Mouse (Mus musculus) right cerebral cortex, postnatal 25 days (tissue): ENCODE measurements around the gene Zcchc7.
"Not testable (repeated sequence)": the region's sequence is repeated elsewhere in the genome, so short reads cannot be mapped to it uniquely, and the experiment has no call there.

Experiments
- DNase-seq: peaks from one replicate; pipeline ENCODE4 v3.0.0; 2022

The Zcchc7 gene

DNA sequence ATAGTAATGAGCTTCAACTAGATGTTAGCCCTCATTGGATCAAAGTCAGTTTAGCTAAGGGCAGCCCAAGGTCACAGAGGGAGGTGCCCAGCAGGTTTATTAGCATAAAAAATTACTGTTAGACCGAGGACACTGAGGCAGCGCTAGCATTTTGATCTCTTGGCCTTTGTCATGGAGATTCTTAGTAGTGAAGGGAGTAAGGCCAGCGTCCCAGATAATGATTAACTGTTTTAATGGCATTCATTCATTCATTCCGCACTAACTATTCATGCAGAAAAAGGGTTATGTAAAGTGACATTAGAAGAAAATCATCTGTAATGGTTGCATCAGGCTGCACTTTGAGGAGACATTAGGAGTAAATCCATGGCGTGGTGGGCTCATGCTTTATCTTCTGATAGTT lies 165.2 kb downstream of the Zcchc7 start:
- DNase-seq, result no peak

DNA sequence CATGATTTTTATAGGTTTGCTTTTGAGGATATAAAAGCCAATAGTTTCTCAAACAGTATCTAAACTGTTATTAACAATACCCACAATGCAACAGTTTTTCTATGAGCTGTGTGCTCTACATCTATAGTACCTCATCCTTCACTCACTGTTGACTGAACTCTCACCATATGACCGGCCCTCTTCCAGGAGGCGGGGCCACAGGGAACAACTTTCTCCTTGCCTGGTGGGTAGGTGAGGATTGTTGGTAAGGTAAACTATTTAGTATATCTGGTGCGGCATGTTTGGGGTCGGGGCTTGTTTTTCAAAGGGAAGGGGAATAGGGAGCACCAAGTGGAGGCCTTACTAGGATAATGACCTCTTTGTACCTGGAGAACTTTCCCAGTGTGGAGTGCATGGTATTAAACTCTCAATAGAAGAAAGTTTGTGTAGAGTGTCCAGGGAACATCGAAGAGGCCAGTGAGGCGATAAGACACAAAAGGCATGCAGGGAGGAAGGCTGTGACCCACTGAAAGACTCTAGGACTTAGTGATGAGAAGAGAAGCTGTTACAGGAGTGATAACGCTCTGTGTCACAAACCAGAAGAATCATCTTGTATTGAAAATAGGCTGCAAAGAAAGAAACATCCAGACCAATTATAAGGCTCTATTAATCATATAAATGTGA lies 166.9 kb downstream of the Zcchc7 start:
- no peak for DNase-seq

DNA sequence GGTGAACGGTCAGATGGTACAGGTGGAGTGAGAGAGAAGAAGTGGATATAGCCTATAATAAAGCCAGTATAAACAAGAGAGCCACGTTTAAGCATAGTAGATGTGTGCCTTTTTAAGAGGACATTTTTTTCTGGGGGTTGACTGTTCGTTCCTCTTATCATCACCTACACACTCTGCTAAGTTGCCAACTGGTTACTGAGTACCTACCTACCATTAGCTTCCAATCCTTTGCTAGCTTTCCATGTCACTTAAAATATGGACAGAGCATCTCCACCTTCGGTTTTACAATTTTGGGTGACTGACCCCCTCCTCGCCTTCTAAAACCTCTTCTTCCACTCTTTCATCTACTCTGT lies 167.4 kb downstream of the Zcchc7 start:
- DNase-seq, result no peak

DNA sequence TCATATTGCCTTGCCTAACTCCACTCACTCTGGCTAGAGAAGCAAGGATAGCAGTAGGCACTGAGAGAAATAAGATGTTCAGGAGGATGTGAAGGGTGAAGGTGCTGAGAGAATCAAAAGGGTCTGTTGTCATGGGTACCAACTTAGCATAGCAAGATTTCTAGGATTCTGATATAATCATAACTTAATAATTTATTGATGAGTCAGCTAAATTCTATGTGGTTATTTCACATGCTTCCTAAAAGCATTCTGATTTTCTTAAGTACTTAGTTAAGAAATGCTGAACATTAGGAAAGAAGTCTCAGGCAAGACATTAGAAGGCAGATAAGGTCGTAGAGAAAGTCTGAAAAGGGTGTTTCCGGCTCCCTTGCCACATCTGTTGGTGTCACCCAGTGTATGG lies 172.3 kb downstream of the Zcchc7 start:
- DNase-seq, result no peak

DNA sequence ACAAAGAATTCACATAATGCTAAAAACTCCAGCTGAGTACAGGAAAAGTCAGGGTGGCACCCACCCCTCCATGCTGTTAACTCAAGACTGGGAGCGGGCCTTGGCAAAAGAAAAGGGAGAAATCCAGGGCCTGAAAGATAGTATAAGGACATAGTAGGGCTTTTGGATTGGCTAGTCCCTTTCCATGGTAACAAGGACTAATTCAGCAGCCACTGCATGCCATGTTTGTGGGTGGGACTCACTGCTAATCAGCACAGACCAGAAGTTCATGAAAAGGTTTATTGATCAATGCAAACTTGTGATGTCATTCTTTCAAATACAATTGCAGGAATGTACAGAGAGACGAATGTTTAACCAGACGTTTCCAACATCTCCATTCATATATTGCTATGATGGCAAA lies 173.1 kb downstream of the Zcchc7 start:
- no peak for DNase-seq

DNA sequence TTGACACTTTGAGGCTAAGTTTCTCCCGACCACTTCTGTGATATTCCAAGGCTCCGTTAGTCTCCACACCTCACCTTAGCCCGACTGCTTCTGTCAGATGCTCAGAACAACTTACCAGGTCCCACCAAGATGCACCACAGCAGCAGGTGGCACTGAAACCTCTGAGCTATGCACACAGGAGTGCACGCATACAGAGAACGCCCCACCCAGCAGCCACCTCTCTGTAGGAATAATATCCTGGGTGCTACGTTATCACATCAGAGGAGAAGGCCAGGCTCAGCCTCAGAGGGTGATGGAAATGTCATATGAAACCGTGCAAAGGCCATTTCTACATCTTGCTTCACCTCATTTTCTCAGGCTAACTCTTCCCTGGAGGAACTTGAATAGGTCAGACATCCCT lies 174.7 kb downstream of the Zcchc7 start:
- no peak for DNase-seq

DNA sequence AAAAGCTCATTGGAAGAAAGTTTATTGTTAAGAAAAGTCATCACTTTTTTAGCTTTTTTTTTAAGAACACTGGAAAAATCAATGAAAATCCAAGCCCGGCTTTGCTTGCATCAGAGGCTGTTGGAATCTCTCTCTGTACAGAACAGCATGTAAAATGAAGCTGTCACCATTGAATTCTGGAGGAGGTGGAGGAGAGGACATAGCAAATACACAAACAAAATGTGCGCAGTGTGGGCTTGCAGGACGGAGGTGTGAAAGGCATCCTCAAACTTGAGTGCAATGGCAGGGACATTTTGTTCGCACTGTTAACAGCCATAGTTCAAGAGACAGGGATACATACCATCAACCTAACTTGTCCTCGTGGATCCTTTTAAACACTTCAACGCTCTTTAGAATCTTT lies 176.1 kb downstream of the Zcchc7 start:
- no peak for DNase-seq

DNA sequence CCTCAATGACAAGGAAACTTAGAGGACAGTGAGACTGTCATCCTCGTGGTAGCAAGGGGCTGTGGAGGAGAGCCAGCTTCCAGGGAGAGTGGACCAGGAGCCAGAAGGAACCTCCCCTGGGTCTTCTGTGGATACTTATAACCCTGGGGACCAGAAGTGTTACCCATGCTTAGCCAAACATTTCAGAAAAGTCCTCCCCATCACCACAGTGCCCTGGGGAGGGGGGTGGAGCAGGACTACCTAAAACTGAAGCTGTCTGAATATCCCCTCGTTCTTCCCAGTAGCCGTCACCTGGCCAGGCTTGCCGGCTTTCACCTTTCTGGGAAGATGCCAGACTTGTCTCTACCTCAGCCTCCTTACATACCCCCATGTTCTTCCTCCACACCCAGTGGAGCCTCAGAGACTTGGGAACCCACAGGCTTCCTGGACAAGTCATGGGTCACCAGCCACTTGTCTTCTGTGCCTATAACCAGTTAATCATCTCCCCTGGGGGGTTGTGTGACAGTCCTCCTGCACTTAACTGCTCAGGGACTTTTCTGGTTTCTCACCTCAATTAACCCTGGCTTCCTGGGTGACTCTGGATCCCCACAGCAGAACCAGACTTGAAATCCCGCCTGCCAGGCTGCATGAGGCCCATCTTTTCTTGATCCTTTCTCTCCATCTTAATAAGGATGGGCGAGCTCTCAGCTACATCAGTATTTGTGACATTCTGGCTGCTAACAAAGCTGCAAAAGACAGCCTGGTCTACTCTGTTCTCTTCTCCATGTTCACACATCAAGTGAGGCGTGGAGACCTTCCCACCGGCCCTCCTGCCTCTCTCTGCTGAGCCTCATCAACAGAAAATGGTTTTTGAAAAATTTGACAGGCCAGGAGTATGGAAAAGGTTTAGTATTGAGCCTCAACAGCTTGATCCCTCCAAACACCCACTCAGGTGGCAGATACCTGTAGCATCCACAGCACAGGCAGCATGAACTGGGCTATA lies 183.0 kb downstream of the Zcchc7 start:
- DNase-seq, result no peak

DNA sequence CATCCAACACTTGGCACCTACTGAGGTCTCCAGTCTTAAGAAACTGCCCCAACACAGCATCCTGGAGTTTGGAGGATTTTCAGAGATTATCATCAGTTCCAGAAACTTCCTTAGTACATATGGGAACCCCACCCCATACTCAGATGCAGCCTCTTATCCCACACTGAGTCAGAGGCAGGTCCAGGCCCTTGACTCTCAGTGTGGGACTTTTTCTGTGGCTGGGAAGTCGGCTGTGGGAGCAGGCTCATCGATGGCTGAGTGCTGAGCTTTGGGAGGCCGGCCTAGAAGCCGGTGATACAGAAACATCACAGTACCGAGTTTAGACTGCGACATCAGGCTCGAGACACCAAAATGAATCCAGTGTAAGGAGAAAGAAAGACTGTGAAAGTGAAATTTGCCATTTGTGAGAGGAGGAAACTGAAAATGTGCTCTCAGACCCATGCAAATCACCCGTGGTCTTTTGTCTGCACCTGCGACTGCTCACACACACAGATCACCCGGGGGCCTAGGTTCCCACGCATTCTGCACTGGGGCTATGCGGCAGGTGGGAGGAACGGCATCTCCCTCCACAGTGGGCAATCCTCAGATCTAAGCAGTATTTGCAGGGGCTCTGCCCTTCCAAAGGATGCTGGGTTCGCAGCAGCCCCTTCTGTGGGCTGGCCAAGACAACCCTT lies 184.0 kb downstream of the Zcchc7 start:
- no peak for DNase-seq

DNA sequence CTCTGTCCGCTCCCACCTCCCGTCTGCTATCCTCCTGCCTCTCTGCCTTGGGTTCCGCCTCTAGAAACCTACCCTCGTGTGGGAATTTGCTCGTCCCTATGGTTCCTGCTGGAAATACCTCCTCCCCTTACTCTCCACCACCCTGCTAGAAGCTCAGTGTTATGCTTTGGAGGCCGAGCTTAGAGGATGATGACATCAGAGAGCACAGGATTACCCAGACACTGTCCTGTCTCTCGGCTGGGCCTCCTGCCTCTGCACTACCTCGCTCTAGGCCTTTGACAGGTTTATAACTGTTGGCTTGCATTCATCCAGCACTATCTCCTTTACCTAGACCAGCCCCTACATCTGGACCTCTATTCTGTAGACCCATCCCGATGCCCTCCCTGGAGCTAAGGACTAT lies 184.6 kb downstream of the Zcchc7 start:
- DNase-seq, result no peak

DNA sequence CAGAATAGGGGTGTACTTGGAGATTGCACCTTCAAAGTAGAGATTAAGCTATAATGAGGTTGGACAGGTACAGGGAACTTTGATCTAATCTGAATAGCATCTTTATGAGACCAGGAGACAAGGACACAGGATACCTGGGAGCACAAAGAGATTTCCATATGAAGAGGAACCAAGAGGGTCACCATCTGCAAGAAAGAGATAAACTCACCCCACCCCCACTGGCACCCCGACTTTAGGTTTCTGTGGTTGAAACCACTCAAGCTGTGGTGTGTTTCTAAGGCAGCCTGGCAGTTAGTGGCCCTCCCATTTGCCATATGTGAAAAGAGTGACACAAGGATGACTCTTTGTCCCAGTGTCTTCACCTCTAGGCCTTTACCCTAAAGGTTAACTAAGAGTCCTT lies 186.6 kb downstream of the Zcchc7 start:
- DNase-seq, result no peak

DNA sequence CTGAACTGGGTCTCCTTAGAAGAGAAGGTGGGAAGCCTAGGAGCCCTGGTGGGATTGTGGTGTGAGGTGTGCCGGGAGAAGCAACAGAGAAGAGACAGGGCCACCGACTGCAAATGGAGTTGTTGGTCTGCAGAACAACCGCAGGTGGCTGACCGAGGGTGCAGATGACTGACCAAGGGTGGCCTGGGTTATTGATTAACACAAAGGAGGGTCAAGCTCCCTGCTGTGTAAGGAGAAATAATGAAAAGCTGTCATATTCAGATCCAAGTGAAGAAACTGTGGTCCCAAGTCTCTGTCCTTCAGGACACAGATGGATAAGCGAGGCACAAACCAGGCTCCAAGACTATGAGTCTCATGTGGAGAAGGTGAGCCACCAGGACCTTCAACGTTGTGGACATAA lies 187.8 kb downstream of the Zcchc7 start:
- DNase-seq, result no peak

DNA sequence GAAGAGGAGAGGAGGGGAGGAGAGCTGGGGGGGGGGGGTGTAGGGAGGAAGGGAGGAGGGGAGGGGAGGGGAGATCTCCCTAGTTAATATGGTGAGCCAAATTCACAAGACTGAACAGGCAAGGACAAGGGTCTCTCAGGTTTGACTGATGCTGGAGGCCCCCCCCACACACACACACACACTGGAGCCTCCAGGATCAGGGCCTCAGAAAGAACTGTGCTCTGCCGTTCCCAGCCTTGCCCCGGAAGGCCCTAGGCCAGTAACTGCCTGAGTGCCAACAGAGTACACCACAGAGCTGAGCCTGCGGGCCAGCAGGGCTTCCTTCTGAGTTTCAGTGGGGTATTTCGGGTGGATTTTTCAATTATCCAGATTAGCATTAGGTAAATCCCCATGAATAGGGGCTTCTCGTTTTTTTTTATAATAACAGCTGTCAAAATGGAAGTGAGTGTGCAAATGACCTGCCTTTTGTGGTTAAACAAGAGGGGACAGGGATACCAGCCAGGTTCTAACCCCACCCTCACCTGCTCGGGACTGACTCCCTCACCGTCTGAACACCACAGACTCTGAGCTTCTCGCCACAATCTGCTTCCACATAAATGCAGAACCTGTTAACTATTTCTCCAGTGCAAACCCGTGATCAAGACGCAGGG lies 188.9 kb downstream of the Zcchc7 start:
- no peak for DNase-seq

DNA sequence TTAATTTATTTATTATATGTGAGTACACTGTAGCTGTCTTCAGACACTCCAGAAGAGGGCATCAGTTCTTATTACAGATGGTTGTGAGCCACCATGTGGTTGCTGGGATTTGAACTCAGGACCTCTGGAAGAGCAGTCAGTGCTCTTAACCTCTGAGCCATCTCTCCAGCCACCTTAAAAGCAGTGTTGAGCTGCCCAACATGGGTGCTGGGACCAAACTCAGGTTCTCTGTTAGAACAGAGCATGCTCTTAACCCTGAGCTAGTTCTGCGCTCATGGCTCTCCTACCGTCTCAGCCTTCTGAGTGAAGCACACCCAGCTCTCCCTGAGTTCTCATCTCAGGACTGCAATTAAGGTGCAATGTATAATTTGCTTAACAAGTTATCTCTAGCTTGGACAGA lies 190.4 kb downstream of the Zcchc7 start:
- DNase-seq, result not testable (repeated sequence)

DNA sequence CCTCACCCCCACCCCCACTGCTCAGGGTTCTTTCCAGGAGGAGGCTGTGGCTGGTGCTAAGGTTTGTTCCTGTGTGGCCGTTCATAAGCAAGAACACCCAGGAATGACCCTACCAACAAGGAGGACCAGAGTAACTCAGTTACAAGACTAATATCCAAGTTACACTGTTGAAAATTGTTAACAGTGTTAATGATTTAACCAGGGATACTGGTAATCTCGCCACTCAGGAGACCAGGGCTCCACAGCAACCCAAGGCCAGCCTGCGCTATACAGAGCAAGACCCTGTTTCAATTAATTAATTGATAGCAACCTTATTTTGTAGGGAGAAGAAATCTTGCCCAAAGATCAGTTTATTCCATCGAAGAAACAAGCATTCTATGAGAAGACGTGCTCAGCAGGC lies 191.8 kb downstream of the Zcchc7 start:
- no peak for DNase-seq

DNA sequence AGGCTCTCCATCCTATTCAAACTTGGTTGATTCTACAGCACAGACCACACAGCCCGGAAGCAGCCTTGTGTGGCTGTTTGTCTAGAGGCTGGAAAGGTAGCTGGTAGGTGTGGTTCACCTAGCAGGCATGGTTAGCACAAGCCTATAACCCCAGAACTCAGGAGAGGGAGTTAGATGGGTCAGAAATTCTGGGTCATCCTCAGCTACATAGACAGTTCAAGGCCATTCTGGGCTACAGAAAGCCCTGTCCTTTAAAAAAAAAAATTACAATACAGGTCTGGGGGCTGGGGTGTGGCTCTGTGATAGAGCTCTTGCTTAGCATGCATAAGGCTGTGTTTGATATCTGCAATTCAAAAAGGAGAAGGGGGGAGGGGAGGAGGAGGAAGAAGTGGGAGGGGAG lies 192.6 kb downstream of the Zcchc7 start:
- no peak for DNase-seq

DNA sequence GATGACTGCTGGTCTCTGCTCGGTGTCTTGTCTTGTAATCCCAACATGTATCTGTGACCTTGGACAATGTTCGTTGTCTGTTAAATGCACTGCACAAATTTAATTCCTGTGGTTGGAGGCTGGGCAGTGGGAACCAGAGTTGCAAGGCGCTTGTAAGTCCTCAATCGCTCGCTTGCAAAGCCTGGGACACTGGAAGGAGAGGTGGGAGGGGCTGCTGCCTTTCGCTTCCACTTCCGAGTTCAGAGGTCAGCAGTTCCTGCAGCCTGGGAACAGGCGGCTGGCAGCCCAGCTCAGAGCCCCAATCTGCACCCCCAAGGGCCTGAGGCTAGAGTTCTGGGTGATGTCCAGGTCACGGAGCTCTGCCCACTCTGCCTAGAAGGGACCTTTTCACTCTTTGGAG lies 197.4 kb downstream of the Zcchc7 start:
- no peak for DNase-seq

DNA sequence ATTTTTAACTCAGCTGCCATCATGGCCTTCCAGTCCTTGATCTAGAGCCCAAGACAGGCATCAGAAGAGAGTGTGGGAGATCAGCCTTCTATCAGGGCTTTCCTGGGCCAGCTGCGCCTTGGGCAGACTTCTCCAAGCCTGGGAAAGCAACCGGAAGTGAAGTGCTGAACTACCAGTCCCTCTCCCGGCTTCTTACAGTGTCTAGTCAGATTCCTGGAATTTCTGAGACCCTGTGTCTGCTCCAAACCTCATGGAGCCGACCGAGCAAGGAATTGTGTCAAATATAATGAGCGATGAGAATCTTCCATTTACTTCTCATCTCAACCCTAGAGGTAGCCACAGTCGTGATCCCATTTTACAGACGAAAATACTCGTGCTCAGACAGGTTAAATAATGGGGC lies 203.1 kb downstream of the Zcchc7 start:
- DNase-seq, result no peak

DNA sequence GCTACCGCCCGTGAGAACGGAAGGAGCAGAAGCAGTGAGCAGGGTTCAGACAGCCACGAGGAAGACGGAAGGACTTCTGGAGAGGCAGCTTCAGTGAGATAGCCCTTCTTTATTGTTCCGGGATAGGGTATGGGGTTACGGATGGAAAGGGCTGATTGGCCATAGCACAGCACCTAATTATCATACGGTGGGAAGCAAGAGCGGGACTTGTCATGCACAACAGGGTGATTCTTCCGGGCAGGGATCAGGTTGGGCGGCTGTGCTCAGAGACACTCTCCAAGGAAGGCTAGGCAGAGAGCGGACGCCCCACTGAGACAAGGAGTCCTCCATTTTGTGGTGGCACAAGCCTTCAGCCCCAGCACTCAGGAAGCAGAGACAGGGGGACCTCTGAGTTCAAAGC lies 203.5 kb downstream of the Zcchc7 start:
- no peak for DNase-seq

DNA sequence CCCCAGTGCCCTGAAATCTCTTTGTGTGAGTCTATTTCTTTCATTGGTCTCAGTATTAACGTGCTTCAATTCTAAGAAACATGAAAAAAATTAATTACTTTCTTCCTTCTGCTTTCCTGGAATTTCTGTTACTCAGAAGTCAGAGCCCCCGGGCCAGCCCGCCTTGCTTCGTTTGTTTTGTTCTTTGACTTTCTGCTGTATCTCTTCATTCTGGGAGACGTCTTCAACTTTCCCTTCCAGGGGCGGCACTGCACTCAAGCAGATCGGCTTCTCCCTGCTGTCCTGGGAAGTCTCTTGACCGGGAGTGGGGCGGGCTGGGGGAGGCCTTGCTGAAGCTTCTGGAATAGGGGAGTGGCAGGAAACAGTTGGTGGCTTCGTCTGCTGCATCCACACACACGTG lies 207.5 kb downstream of the Zcchc7 start:
- DNase-seq, result no peak

DNA sequence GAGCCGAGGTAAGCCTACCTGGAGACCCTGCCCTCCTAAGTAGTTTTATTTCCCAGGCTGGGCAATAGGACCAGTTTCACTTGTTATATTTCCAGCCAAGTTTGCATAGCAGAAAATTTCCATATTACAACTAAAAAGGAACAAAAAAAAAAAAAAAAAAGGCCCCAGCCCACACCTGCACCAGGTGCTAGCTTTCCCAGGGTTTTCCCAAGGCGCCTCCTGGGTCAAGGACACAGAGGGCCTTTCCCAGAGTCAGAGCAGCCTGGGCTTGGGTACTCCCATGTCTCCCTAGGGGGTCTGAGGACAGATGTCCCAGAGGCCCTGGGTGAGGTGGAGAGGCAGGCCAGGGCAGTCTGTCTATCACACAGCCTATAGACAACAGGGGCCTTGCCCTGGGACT lies 209.5 kb downstream of the Zcchc7 start:
- no peak for DNase-seq

DNA sequence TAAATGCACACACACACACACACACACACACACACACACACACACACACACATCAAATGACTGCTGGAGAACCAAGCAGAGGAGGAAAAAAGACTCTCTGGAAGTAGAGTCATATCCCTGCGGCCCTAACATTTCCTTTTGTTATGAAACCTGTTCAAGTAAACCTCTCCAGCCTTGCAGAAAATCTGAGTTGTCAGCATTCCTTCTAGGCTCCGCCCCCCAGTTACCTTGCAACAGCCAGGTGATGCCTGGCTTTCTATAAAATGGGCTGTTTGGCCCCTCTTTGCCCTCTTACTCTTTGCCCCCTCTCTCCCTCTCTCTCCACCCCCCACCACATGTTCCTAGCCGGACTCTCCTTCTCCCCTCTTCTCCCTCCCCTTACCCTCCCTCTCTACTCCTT lies 210.1 kb downstream of the Zcchc7 start:
- no peak for DNase-seq

DNA sequence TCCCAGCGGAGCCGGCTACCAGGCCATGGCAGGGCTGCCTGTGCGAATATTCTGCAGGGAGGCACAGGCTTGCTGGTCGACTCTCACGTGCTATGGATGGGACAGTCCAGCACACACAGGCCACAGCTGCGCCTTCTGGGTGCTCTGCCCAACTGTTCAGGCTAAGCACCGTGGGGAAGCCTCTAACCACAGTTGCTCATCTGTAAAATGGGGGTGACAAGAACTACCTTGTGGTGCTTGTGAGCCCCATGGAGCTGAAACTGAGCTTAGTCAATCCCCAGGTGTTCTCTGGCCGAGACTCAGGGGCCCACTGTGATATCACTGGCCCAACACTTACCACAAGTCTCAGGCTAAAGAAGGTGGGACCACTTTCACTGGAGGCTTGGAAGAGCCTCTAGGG lies 211.7 kb downstream of the Zcchc7 start:
- DNase-seq, result no peak

DNA sequence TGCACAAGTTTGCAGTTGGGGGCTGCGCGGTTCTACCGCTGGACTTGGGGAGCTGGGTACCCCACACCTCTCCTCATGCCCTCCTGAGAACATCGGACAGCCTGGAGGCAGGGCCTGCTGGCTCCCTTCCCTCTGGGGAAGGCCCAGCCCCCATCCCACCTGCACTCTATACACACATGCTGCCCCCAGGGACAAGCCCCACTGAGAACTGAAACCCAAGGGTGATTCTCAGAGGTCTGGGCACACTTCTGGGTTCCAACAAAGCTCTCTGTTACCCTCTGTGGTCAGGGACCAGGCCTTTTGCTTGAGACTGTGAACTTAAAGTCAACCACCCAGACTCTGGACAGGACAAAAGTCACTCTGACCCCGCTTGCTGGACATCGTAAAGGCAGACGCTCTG lies 214.4 kb downstream of the Zcchc7 start:
- DNase-seq, result no peak
